Mouse (Mus musculus): ENCODE data around the gene Dlgap1. TPM values are rescaled to one million over a fixed set of nuclear protein-coding genes. Genes with fewer than 3 reads are reported as not detected.
"Not testable (repeated sequence)": the region's sequence is repeated elsewhere in the genome, so short reads cannot be mapped to it uniquely, and the experiment has no call there.

The Dlgap1 gene
- polyA plus RNA-seq, 2 experiments = 4.6 to 4.7 TPM

DNA sequence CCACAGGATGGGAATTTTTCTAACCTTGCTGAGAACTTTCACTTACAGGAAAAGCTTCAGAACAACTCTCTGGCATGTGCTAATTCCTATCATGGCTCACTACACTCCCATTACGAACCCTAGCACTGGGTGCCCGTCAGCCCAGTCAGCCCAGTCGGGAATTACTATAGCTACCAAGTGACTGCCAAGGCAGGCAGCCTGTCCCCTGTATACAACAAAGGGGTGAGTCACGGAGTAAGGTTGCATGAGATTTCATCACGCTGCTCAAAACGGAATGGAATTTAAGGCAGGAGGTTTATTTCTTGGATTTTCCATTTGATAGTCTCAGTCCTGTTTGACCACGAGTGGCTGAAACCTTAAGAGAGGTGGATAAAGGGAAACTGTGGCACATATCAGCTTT lies 867.9 kb downstream of the Dlgap1 start:
- Histone ChIP-seq H3K9ac (ENCODE audit: low read depth, low read length, severe bottlenecking) (no peak overlapping the region), H3K27me3 (ENCODE audit: control insufficient read depth, insufficient read depth, low read length) (no peaks in the 10 kb centered on the region; the same call in 1 of the 2 replicates), H3K4me2 (replicated peaks; ENCODE audit: low read depth, low read length, severe bottlenecking) (no peak overlapping the region), H3K27ac (replicated peaks; ENCODE audit: low read depth, low read length) (no peak overlapping the region), H3K4me1 (ENCODE audit: control insufficient read depth, insufficient read depth, low read length) (peaks cover 11% of the 10 kb centered on the region), H3K9me3 (ENCODE audit: control insufficient read depth, low read length) (no peaks in the 10 kb centered on the region), H3K36me3 (ENCODE audit: control insufficient read depth, insufficient read depth, low read length) (peaks cover 22% of the 10 kb centered on the region), H3K4me3 (replicated peaks; ENCODE audit: low read length) (no peak overlapping the region)
- TF ChIP-seq POLR2A (IDR thresholded peaks at IDR 0.05; ENCODE audit: borderline replicate concordance, extremely low read depth, insufficient read depth, insufficient read length) = no peak
- 66% methylated on average over 7 of the region's 7 CpGs for WGBS
- ATAC-seq (ENCODE audit: low FRiP score, low read depth) (no peak), DNase-seq (ENCODE audit: low spot score) (no peak)

DNA sequence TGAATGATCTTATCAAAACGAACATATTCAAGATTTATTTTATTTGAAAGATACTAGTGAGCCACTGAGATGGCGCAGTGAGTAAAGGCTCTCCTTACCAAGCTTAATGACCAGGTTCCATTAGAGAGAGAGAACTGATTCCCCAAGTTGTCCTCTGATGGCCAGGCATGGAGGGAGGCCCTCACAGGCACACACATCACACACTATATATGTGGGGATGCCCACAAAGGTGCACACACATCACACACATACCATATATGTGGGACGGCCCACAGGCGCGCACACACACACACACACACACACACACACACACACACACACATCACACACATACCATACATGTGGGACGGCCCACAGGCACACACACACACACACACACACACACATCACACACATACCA lies 868.6 kb downstream of the Dlgap1 start:
- H3K27ac ChIP-seq (replicated peaks; ENCODE audit: low read depth, low read length); H3K27me3 ChIP-seq (ENCODE audit: control insufficient read depth, insufficient read depth, low read length); H3K9ac ChIP-seq (ENCODE audit: low read depth, low read length, severe bottlenecking); H3K9me3 ChIP-seq (ENCODE audit: control insufficient read depth, low read length); H3K4me3 ChIP-seq (replicated peaks; ENCODE audit: low read length); DNase-seq (ENCODE audit: low spot score); H3K4me2 ChIP-seq (replicated peaks; ENCODE audit: low read depth, low read length, severe bottlenecking); ATAC-seq (ENCODE audit: low FRiP score, low read depth): not testable (repeated sequence)
- Histone ChIP-seq H3K36me3 (ENCODE audit: control insufficient read depth, insufficient read depth, low read length) (peaks cover 28% of the 10 kb centered on the region), H3K4me1 (ENCODE audit: control insufficient read depth, insufficient read depth, low read length) (peaks cover 11% of the 10 kb centered on the region)
- WGBS = 91% methylated on average over 5 of the region's 6 CpGs

- Histone ChIP-seq H3K9ac (ENCODE audit: low read depth, low read length, severe bottlenecking) (no peak overlapping the region), H3K27ac (replicated peaks; ENCODE audit: low read depth, low read length) (no peak overlapping the region), H3K4me1 (ENCODE audit: control insufficient read depth, insufficient read depth, low read length) (peaks cover 11% of the 10 kb centered on the region), H3K27me3 (ENCODE audit: control insufficient read depth, insufficient read depth, low read length) (no peaks in the 10 kb centered on the region; the same call in 1 of the 2 replicates), H3K4me3 (replicated peaks; ENCODE audit: low read length) (no peak overlapping the region), H3K36me3 (ENCODE audit: control insufficient read depth, insufficient read depth, low read length) (peaks cover 34% of the 10 kb centered on the region), H3K9me3 (ENCODE audit: control insufficient read depth, low read length) (no peaks in the 10 kb centered on the region), H3K4me2 (replicated peaks; ENCODE audit: low read depth, low read length, severe bottlenecking) (no peak overlapping the region)
- no peak for ATAC-seq (ENCODE audit: low FRiP score, low read depth)
- no peak for DNase-seq (ENCODE audit: low spot score)
- WGBS = 80% methylated on average over 6 of the region's 7 CpGs
- TF ChIP-seq POLR2A (IDR thresholded peaks at IDR 0.05; ENCODE audit: borderline replicate concordance, extremely low read depth, insufficient read depth, insufficient read length) = no peak
Observed at GRCm38 (mm10) chr17:70838031-70838430, 869.2 kb downstream of the Dlgap1 start.

- no peak for TF ChIP-seq POLR2A (IDR thresholded peaks at IDR 0.05; ENCODE audit: borderline replicate concordance, extremely low read depth, insufficient read depth, insufficient read length)
- H3K4me1 ChIP-seq (ENCODE audit: control insufficient read depth, insufficient read depth, low read length) = peaks cover 11% of the 10 kb centered on the region
- H3K27me3 ChIP-seq (ENCODE audit: control insufficient read depth, insufficient read depth, low read length) = no peaks in the 10 kb centered on the region; the same call in 1 of the 2 replicates
- H3K36me3 ChIP-seq (ENCODE audit: control insufficient read depth, insufficient read depth, low read length) = peaks cover 39% of the 10 kb centered on the region
- ATAC-seq (ENCODE audit: low FRiP score, low read depth) (no peak), DNase-seq (ENCODE audit: low spot score) (no peak)
- no peak overlapping the region for H3K4me2 ChIP-seq (replicated peaks; ENCODE audit: low read depth, low read length, severe bottlenecking)
- no peak overlapping the region for H3K9ac ChIP-seq (ENCODE audit: low read depth, low read length, severe bottlenecking)
- H3K4me3 ChIP-seq (replicated peaks; ENCODE audit: low read length) = no peak overlapping the region
- WGBS = 27% methylated on average over 5 of the region's 5 CpGs
- no peak overlapping the region for H3K27ac ChIP-seq (replicated peaks; ENCODE audit: low read depth, low read length)
- no peaks in the 10 kb centered on the region for H3K9me3 ChIP-seq (ENCODE audit: control insufficient read depth, low read length)
Observed at GRCm38 (mm10) chr17:70838533-70838932, 869.7 kb downstream of the Dlgap1 start.

DNA sequence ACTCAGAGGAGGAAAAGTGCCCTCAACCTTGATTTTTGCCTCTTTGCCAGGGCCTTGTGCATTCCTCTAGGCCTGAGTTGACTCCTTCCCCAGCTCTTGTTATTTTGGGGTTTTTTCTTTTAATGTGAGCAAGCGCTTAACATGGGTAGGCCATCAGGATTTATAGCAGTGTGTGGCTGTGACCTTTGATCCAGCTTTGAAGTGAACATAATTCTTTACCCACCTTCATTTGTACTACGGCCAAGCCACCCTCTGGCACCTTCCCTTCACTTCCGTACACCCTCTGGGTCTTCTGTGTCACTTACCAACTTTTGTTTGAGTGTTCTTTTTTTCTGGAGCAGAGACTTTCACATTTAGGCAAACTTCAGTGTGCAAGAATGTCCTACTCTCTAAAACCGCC lies 874.4 kb downstream of the Dlgap1 start:
- Histone ChIP-seq H3K27ac (replicated peaks; ENCODE audit: low read depth, low read length) (no peak overlapping the region), H3K4me3 (replicated peaks; ENCODE audit: low read length) (no peak overlapping the region), H3K36me3 (ENCODE audit: control insufficient read depth, insufficient read depth, low read length) (peaks cover 67% of the 10 kb centered on the region), H3K9me3 (ENCODE audit: control insufficient read depth, low read length) (no peaks in the 10 kb centered on the region), H3K9ac (ENCODE audit: low read depth, low read length, severe bottlenecking) (no peak overlapping the region), H3K27me3 (ENCODE audit: control insufficient read depth, insufficient read depth, low read length) (no peaks in the 10 kb centered on the region), H3K4me2 (replicated peaks; ENCODE audit: low read depth, low read length, severe bottlenecking) (no peak overlapping the region), H3K4me1 (ENCODE audit: control insufficient read depth, insufficient read depth, low read length) (0 out of 2 replicates have a peak, but pooled peaks cover 3% of the 10 kb centered on the region)
- no peak for DNase-seq (ENCODE audit: low spot score)
- TF ChIP-seq POLR2A (IDR thresholded peaks at IDR 0.05; ENCODE audit: borderline replicate concordance, extremely low read depth, insufficient read depth, insufficient read length) = no peak
- ATAC-seq (ENCODE audit: low FRiP score, low read depth) = no peak
- 54% methylated on average over 4 of the region's 4 CpGs for WGBS

GRCm38 (mm10) chr17:70844971-70845370 lies 876.1 kb downstream of the Dlgap1 start:
- H3K27ac ChIP-seq (replicated peaks; ENCODE audit: low read depth, low read length) = no peak overlapping the region
- peak; percentile 70 for DNase-seq (ENCODE audit: low spot score)
- H3K36me3 ChIP-seq (ENCODE audit: control insufficient read depth, insufficient read depth, low read length) = peaks cover 59% of the 10 kb centered on the region
- 0 out of 2 replicates have a peak, but pooled peaks cover 3% of the 10 kb centered on the region for H3K4me1 ChIP-seq (ENCODE audit: control insufficient read depth, insufficient read depth, low read length)
- H3K9me3 ChIP-seq (ENCODE audit: control insufficient read depth, low read length) = no peaks in the 10 kb centered on the region
- H3K9ac ChIP-seq (ENCODE audit: low read depth, low read length, severe bottlenecking) = no peak overlapping the region
- no peak overlapping the region for H3K4me2 ChIP-seq (replicated peaks; ENCODE audit: low read depth, low read length, severe bottlenecking)
- no peak for ATAC-seq (ENCODE audit: low FRiP score, low read depth)
- no peak overlapping the region for H3K4me3 ChIP-seq (replicated peaks; ENCODE audit: low read length)
- WGBS = 66% methylated on average over 10 of the region's 10 CpGs
- TF ChIP-seq POLR2A (IDR thresholded peaks at IDR 0.05; ENCODE audit: borderline replicate concordance, extremely low read depth, insufficient read depth, insufficient read length) = no peak
- no peaks in the 10 kb centered on the region for H3K27me3 ChIP-seq (ENCODE audit: control insufficient read depth, insufficient read depth, low read length)
